Mouse (Mus musculus): Measurements from ENCODE around the gene Loxl1. TPM values are rescaled to one million over a fixed set of nuclear protein-coding genes. Genes with fewer than 3 reads are reported as not detected.

Gene Loxl1
- total RNA-seq (2021): 10 to 100 TPM; 83.7 to 86.7 TPM

GRCm38 (mm10) chr9:58312944-58313359 is at the start of gene Loxl1:
Gene Loxl1 (minus strand): TSS chr9:58313186.
- DNase-seq: peak; percentile 79 to 80
- intact Hi-C loops (cut with DNase I): no loop called here

- intact Hi-C loops (cut with DNase I): no loop called here
- DNase-seq: no peak
These were observed 49.0 kb upstream of the Loxl1 start for GRCm38 (mm10) chr9:58361956-58362355.

- no peak for DNase-seq
- intact Hi-C loops (cut with DNase I): no loop called here
These were observed 48.4 kb upstream of the Loxl1 start for GRCm38 (mm10) chr9:58361373-58361772.

GRCm38 (mm10) chr9:58355262-58356050 is 42.5 kb upstream of the Loxl1 start:
- DNase-seq: no peak
- intact Hi-C loops (cut with DNase I): no loop called here

- intact Hi-C loops (cut with DNase I): no loop called here
- no peak for DNase-seq
These were observed 41.7 kb upstream of the Loxl1 start for GRCm38 (mm10) chr9:58354701-58355100.

GRCm38 (mm10) chr9:58353224-58353623 is 40.2 kb upstream of the Loxl1 start:
- intact Hi-C loops (cut with DNase I): no loop called here
- DNase-seq: no peak

GRCm38 (mm10) chr9:58347795-58348194 is 34.8 kb upstream of the Loxl1 start:
- intact Hi-C loops (cut with DNase I): no loop called here
- DNase-seq: peak; percentile 46 to 55

GRCm38 (mm10) chr9:58346498-58346897 is 33.5 kb upstream of the Loxl1 start:
- intact Hi-C loops (cut with DNase I): no loop called here
- no peak for DNase-seq

- intact Hi-C loops (cut with DNase I): no loop called here
- no peak for DNase-seq
These were observed 33.0 kb upstream of the Loxl1 start for GRCm38 (mm10) chr9:58345963-58346362.

- DNase-seq: no peak
- intact Hi-C loops (cut with DNase I): no loop called here
These were observed 28.8 kb upstream of the Loxl1 start for GRCm38 (mm10) chr9:58341795-58342194.

GRCm38 (mm10) chr9:58336650-58337281 is 23.8 kb upstream of the Loxl1 start:
- intact Hi-C loops (cut with DNase I): loop anchor here (10.0 kb wide), 1 partner anchor 158 kb away; no protein-coding TSS in a partner anchor
- DNase-seq: no peak

- intact Hi-C loops (cut with DNase I): loop anchor here (2.0 to 10.0 kb wide), 2 partner anchors 40 to 164 kb away; partner anchors contain the start of gene Tbc1d21
- peak in 1 of 2 experiments; percentile 21 for DNase-seq
These were observed 18.3 kb upstream of the Loxl1 start for GRCm38 (mm10) chr9:58331276-58331675.

GRCm38 (mm10) chr9:58330293-58330692 is 17.3 kb upstream of the Loxl1 start:
- peak; percentile 59 to 70 for DNase-seq
- intact Hi-C loops (cut with DNase I): loop anchor here (1.0 to 10.0 kb wide), 3 partner anchors 41 to 205 kb away; partner anchors contain the start of gene Tbc1d21

- intact Hi-C loops (cut with DNase I): no loop called here
- DNase-seq: no peak
These were observed 14.4 kb upstream of the Loxl1 start for GRCm38 (mm10) chr9:58327382-58327781.

GRCm38 (mm10) chr9:58326477-58327180 is 13.6 kb upstream of the Loxl1 start:
- no peak for DNase-seq

GRCm38 (mm10) chr9:58321681-58322080 is 8.7 kb upstream of the Loxl1 start:
- intact Hi-C loops (cut with DNase I): no loop called here
- no peak for DNase-seq

More at GRCm38 (mm10) chr9:58326477-58327180, 13.6 kb upstream of the Loxl1 start:
- intact Hi-C loops (cut with DNase I): no loop called here

- no peak for DNase-seq
- intact Hi-C loops (cut with DNase I): no loop called here
These were observed 5.3 kb upstream of the Loxl1 start for GRCm38 (mm10) chr9:58318317-58318716.

GRCm38 (mm10) chr9:58317381-58317780 is 4.4 kb upstream of the Loxl1 start:
- DNase-seq: no peak
- intact Hi-C loops (cut with DNase I): no loop called here

GRCm38 (mm10) chr9:58316784-58317183 is 3.8 kb upstream of the Loxl1 start:
- peak in 1 of 2 experiments; percentile 24 for DNase-seq
- intact Hi-C loops (cut with DNase I): no loop called here

GRCm38 (mm10) chr9:58315850-58316249 is 2.9 kb upstream of the Loxl1 start:
- peak in 1 of 2 experiments; percentile 26 for DNase-seq
- intact Hi-C loops (cut with DNase I): no loop called here

GRCm38 (mm10) chr9:58314682-58315360 is 1.8 kb upstream of the Loxl1 start:
- intact Hi-C loops (cut with DNase I): no loop called here
- peak; percentile 63 to 66 for DNase-seq

All from heart, postnatal 10 days (tissue).